Mouse (Mus musculus): ENCODE results near the gene Srsf10. TPM values are rescaled to one million over a fixed set of nuclear protein-coding genes. Genes with fewer than 3 reads are reported as not detected.

Srsf10 gene
- 119 and 147 TPM in 2 replicates for polyA plus RNA-seq (2015; fragmentation: Nextera tagmentation; extraction: Ambion mirVana)

GRCm38 (mm10) chr4:135855536-135856222 is at the start of gene Srsf10:
Srsf10 (plus strand) TSS chr4:135855747.
- peak within 1 kb of the TSS; percentile 93 for H3K4me3 ChIP-seq (replicated peaks)
- no peaks in the 10 kb centered on the region for H3K9me3 ChIP-seq (replicated peaks)
- H3K27me3 ChIP-seq, result no peaks in the 10 kb centered on the region
- DNase-seq (peak; percentile 95), ATAC-seq (ENCODE audit: low read depth) (peak; percentile 86)
- peaks cover 18% of the 10 kb centered on the region for H3K36me3 ChIP-seq
- H3K4me1 ChIP-seq (replicated peaks), result peaks cover 79% of the 10 kb centered on the region
- WGBS (ENCODE audit: insufficient replicate concordance), result under 1% methylated on average over 60 of the region's 67 CpGs
- peak within 1 kb of the TSS; percentile 96 for H3K27ac ChIP-seq
- H3K4me2 ChIP-seq, result peak within 1 kb of the TSS; percentile 95
- H3K9ac ChIP-seq, result peak within 1 kb of the TSS; percentile 96

DNA sequence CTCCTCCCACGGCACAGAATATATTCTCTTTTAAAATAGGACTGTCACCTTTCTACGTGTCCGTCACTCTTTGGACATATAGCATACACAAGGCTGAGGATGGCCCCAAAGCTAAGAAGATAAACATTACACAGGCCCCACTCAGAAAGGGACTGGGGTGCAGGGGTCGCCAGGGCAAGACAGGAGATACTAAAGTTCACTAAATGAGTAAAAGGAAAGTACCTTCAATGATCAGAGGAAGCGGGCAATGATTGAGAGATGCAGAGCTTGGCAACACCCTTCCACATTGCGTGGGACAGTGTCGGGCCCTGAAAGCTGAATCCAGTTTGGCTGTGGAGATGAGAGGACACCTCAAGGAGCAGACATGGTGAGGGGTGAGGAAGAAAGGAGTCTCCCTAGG is 40.7 kb upstream of the Srsf10 start:
- Histone ChIP-seq H3K36me3 (no peaks in the 10 kb centered on the region), H3K4me3 (replicated peaks) (no peak overlapping the region), H3K27ac (no peak overlapping the region), H3K4me2 (no peak overlapping the region), H3K9ac (no peak overlapping the region), H3K9me3 (replicated peaks) (peaks cover 4% of the 10 kb centered on the region; the same call in 1 of the 2 replicates), H3K27me3 (no peaks in the 10 kb centered on the region), H3K4me1 (replicated peaks) (peaks cover 27% of the 10 kb centered on the region)
- 66% methylated on average over 7 of the region's 7 CpGs for WGBS (ENCODE audit: insufficient replicate concordance)
- ATAC-seq (ENCODE audit: low read depth) (no peak), DNase-seq (no peak)

- ATAC-seq (ENCODE audit: low read depth), result peak; percentile 83
- H3K27me3 ChIP-seq, result no peaks in the 10 kb centered on the region
- DNase-seq, result peak; percentile 57
- H3K4me2 ChIP-seq, result peak overlapping the region; percentile 30
- peaks cover 4% of the 10 kb centered on the region; the same call in 1 of the 2 replicates for H3K9me3 ChIP-seq (replicated peaks)
- H3K4me3 ChIP-seq (replicated peaks), result no peak overlapping the region
- peak overlapping the region; percentile 60 for H3K27ac ChIP-seq
- WGBS (ENCODE audit: insufficient replicate concordance), result 13% methylated on average over 12 of the region's 12 CpGs
- H3K9ac ChIP-seq, result no peak overlapping the region
- no peaks in the 10 kb centered on the region for H3K36me3 ChIP-seq
- peaks cover 21% of the 10 kb centered on the region for H3K4me1 ChIP-seq (replicated peaks)
These were observed 38.5 kb upstream of the Srsf10 start for GRCm38 (mm10) chr4:135816905-135817622.

DNA sequence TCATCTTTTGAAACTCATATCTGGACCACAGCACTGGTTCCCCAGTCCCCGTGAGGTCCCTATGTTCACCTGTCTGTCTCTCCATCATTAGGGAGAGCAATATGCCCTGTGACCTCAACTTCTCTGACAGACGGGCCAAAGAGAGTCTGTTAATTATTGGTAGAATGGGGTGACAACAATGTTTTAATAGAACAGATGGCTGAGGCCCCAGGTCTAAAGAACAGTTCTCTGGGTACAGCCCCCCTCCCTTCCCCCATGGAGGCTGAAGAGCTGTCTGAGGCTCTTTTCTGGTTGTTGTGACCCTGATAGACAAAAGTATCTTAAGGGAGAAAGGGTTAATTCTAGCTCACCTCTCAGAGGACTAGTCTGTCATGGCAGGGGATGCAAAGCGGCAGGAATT is 37.2 kb upstream of the Srsf10 start:
- 78% methylated on average over 3 of the region's 3 CpGs for WGBS (ENCODE audit: insufficient replicate concordance)

DNA sequence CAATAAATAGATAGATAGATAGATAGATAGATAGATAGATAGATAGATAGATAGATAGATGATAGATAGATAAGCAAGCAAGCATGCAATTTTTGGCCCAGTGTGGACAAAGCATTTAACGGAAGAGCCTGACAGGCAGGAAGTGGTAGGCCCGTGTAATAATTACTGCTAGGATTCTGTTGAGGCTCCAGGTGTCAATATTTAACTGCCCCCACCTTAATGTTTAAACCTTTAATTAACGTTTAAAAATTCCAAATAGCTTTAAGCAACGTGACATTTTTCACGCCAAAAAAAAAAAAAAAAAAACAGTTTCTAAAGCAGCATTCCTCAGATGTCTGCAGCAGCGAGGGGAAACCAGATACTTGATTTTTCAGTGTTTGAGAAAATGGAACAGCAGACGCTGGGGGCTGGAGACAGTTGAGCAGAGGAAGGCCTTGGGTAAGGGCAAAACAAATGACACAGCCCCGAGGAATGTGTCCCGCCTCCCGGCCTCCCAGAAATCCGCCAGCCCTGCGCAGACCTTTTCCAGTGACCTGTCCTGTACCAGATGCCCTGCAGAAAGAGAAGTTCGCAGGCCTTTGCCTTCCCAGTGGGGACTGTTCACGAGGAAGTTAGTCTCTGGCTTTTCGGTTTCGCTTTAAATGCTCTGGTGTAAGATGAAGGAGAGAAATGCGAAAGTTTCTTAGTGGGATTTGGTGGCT is 35.6 kb upstream of the Srsf10 start:
- H3K4me2 ChIP-seq, result no peak overlapping the region
- peaks cover 19% of the 10 kb centered on the region for H3K4me1 ChIP-seq (replicated peaks)
- H3K9me3 ChIP-seq (replicated peaks), result no peaks in the 10 kb centered on the region
- no peak overlapping the region for H3K4me3 ChIP-seq (replicated peaks)
- H3K27me3 ChIP-seq, result no peaks in the 10 kb centered on the region
- no peak for ATAC-seq (ENCODE audit: low read depth)
- no peak for DNase-seq
- WGBS (ENCODE audit: insufficient replicate concordance), result 57% methylated on average over 17 of the region's 17 CpGs
- H3K27ac ChIP-seq, result no peak overlapping the region
- no peak overlapping the region for H3K9ac ChIP-seq
- H3K36me3 ChIP-seq, result no peaks in the 10 kb centered on the region

More for the DNA sequence above, 37.2 kb upstream of the Srsf10 start:
- DNase-seq (no peak), ATAC-seq (ENCODE audit: low read depth) (no peak)
- Histone ChIP-seq H3K27me3 (no peaks in the 10 kb centered on the region), H3K4me2 (no peak overlapping the region), H3K4me3 (replicated peaks) (no peak overlapping the region), H3K4me1 (replicated peaks) (peaks cover 21% of the 10 kb centered on the region), H3K36me3 (no peaks in the 10 kb centered on the region), H3K27ac (no peak overlapping the region), H3K9ac (no peak overlapping the region), H3K9me3 (replicated peaks) (0 out of 2 replicates have a peak, but pooled peaks cover under 1% of the 10 kb centered on the region)

DNA sequence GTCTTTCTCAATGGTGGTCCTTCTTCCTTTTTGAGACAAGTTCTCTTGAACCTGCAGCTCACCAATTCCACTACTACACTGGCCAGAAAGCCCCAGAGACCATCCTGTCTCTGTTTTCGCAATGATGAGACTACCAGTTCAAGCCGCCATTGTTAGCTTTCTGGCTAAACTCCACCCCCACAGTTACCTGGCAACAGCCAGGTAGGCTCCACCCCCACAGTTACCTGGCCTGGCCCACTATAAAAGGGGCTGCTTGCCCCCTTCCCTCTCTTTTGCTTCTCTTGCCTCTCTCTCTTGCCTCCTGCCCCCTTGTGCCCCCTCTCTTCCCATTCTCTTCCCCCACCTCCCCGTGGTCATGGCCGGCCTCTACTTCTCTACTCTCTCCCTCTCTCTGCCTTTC is 33.8 kb upstream of the Srsf10 start:
- Histone ChIP-seq H3K4me2 (no peak overlapping the region), H3K9me3 (replicated peaks) (no peaks in the 10 kb centered on the region), H3K4me3 (replicated peaks) (no peak overlapping the region), H3K36me3 (no peaks in the 10 kb centered on the region), H3K4me1 (replicated peaks) (peaks cover 17% of the 10 kb centered on the region), H3K27me3 (no peaks in the 10 kb centered on the region), H3K27ac (no peak overlapping the region), H3K9ac (no peak overlapping the region)
- ATAC-seq (ENCODE audit: low read depth) (no peak), DNase-seq (no peak)
- WGBS (ENCODE audit: insufficient replicate concordance), result 79% methylated on average over 4 of the region's 4 CpGs

GRCm38 (mm10) chr4:135823298-135823697 is 32.2 kb upstream of the Srsf10 start:
- WGBS (ENCODE audit: insufficient replicate concordance), result 58% methylated on average over 2 of the region's 2 CpGs
- Histone ChIP-seq H3K27me3 (no peaks in the 10 kb centered on the region), H3K36me3 (no peaks in the 10 kb centered on the region), H3K9me3 (replicated peaks) (no peaks in the 10 kb centered on the region), H3K4me3 (replicated peaks) (no peak overlapping the region), H3K4me2 (no peak overlapping the region), H3K27ac (no peak overlapping the region), H3K9ac (no peak overlapping the region), H3K4me1 (replicated peaks) (peaks cover 2% of the 10 kb centered on the region; the same call in 1 of the 2 replicates)
- ATAC-seq (ENCODE audit: low read depth), result no peak
- DNase-seq, result no peak

DNA sequence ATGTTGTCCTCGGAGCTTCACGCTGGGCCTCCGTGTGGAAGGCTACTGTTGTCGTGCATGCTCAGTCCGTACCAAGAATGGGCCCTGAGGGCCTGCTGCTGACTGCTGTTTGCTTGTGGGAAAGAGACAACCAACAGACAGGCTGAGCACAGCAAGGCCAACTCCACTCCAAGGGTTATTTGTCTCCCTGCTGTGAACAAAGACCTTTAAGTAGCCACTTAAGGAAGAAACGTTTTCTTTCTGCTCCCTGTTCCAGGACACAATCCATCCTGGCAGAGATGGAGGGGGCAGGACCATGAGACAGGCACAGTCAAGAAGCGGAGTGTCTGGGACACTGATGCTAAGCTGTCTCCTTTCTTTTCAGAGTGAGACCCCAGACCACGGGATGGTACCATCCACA is 31.3 kb upstream of the Srsf10 start:
- no peaks in the 10 kb centered on the region for H3K9me3 ChIP-seq (replicated peaks)
- no peak for DNase-seq
- H3K4me3 ChIP-seq (replicated peaks), result no peak overlapping the region
- no peaks in the 10 kb centered on the region for H3K4me1 ChIP-seq (replicated peaks)
- 63% methylated on average over 8 of the region's 8 CpGs for WGBS (ENCODE audit: insufficient replicate concordance)
- no peak overlapping the region for H3K4me2 ChIP-seq
- no peak for ATAC-seq (ENCODE audit: low read depth)
- H3K9ac ChIP-seq, result no peak overlapping the region
- H3K27me3 ChIP-seq, result no peaks in the 10 kb centered on the region
- no peaks in the 10 kb centered on the region for H3K36me3 ChIP-seq
- no peak overlapping the region for H3K27ac ChIP-seq

DNA sequence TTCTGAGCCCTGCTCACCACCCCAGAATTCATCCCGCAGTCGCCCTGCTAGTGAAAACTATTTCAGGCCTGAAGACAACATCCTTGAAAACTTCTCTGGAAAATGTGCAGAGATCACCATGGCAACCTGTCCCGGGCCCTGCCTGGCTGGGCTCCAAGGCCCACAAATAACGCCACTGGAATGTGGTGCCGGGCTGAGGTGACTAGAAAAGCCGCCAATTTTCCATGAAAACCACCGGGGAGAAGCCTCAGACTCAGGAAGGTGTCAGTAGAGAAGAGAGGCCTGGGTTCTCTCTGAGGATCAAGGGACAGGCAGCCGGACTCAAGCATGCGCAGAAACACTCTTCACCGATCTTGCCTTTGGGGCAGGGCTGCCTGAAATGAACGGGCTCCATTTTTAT is 27.1 kb upstream of the Srsf10 start:
- no peak for DNase-seq
- Histone ChIP-seq H3K4me2 (no peak overlapping the region), H3K27me3 (no peaks in the 10 kb centered on the region), H3K4me3 (replicated peaks) (no peak overlapping the region), H3K9me3 (replicated peaks) (no peaks in the 10 kb centered on the region), H3K4me1 (replicated peaks) (no peaks in the 10 kb centered on the region; the same call in 1 of the 2 replicates), H3K9ac (no peak overlapping the region), H3K27ac (no peak overlapping the region; the same call in 1 of the 2 replicates), H3K36me3 (no peaks in the 10 kb centered on the region)
- no peak for ATAC-seq (ENCODE audit: low read depth)
- 60% methylated on average over 11 of the region's 11 CpGs for WGBS (ENCODE audit: insufficient replicate concordance)

DNA sequence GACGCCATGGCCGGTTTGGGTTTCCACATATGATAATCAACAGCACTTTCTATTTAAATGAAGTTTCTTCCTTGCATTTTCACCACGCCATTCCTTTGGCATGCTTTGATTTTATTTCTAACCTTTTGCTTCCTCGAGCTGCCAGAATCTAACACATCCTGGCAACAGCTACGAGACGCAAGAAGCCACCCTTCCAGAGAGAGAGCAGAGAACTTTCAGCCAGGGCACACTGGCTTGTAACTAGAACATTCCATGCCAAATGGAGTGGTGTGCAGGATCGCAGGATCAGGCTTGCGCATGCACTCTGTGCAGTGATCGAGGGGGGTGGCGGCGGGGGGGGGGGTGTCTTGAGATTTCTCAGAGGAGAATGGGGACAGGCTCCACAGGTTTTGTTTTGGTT is 23.5 kb upstream of the Srsf10 start:
- H3K4me3 ChIP-seq (replicated peaks), result no peak overlapping the region
- WGBS (ENCODE audit: insufficient replicate concordance), result 75% methylated on average over 11 of the region's 11 CpGs
- no peaks in the 10 kb centered on the region; the same call in 1 of the 2 replicates for H3K4me1 ChIP-seq (replicated peaks)
- H3K9me3 ChIP-seq (replicated peaks), result no peaks in the 10 kb centered on the region
- DNase-seq (no peak), ATAC-seq (ENCODE audit: low read depth) (no peak)
- no peak overlapping the region for H3K4me2 ChIP-seq
- no peak overlapping the region for H3K9ac ChIP-seq
- H3K36me3 ChIP-seq, result no peaks in the 10 kb centered on the region
- H3K27me3 ChIP-seq, result no peaks in the 10 kb centered on the region
- H3K27ac ChIP-seq, result no peak overlapping the region
